Mouse (Mus musculus) megakaryocyte progenitor cell, adult 5-6 weeks (primary cell): ENCODE measurements around the gene Ccdc152. TPM values are rescaled to one million over a fixed set of nuclear protein-coding genes. Genes with fewer than 3 reads are reported as not detected.

Source experiments
- ATAC-seq: replicated peaks from 2 replicates; pipeline ENCODE4 v1.8.0; 2016; ENCODE audit warnings: mild to moderate bottlenecking, moderate TSS enrichment, inconsistent platforms; ENCODE audit not compliant: poor library complexity
- total RNA-seq, 2 experiments: library from RNA; stranded (forward) in 1 of 2; stranded (reverse) in 1 of 2; fragments of 157-497, 149-512 nt in 1 of 2; fragments of 200-1000 nt in 1 of 2; gene quantifications; 2 replicates each; pipeline versions ENCODE4 v1.2.3 to v1.2.4; 2015 to 2017

The Ccdc152 gene
- total RNA-seq, 2 experiments from 2014 or later, result not detected

GRCm38 (mm10) chr15:3231004-3231403 lies 72.3 kb downstream of the Ccdc152 start:
- ATAC-seq, result peak; percentile 52

Other genes with a start within 250 kb of the Ccdc152 start
- gene Selenop, start 35.0 kb downstream of the Ccdc152 start, total RNA-seq (2015), result 106 and 110 TPM in 2 replicates
- gene Selenop, start 35.0 kb downstream of the Ccdc152 start, total RNA-seq (2017), result 55.3 and 56.5 TPM in 2 replicates